Mouse (Mus musculus) liver, adult 2 months (tissue): ENCODE measurements around the gene Mfn2. TPM values are rescaled to one million over a fixed set of nuclear protein-coding genes. Genes with fewer than 3 reads are reported as not detected.
A peak's percentile ranks its signal among the peaks of the same experiment; 100 is the strongest.

Experiments
- DNase-seq: peaks from one replicate; pipeline ENCODE4 v3.0.0-alpha.2; 2011; ENCODE audit warnings: low read depth, low spot score; ENCODE audit errors: extremely low read depth
- H3K27ac ChIP-seq: fragments of 200-500 bp; replicated peaks from 2 replicates; pipeline ENCODE4 v1.5.1; 2012; ENCODE audit warnings: low read depth, mild to moderate bottlenecking, control low read depth, inconsistent platforms, low read length; ENCODE audit not compliant: insufficient read depth
- H3K27me3 ChIP-seq: fragments of 200-500 bp; 2 replicates; pipeline ENCODE4 v1.6.1; 2012; ENCODE audit warnings: mild to moderate bottlenecking, moderate library complexity, low read length, inconsistent platforms; ENCODE audit not compliant: control insufficient read depth, insufficient read depth
- H3K36me3 ChIP-seq: fragments of 200-500 bp; 2 replicates; pipeline ENCODE4 v1.6.1; 2012; ENCODE audit warnings: low read length, inconsistent platforms; ENCODE audit not compliant: control insufficient read depth, insufficient read depth
- H3K4me1 ChIP-seq: fragments of 200-500 bp; 2 replicates; pipeline ENCODE4 v1.6.1; 2011; ENCODE audit warnings: low read length; ENCODE audit not compliant: control insufficient read depth, insufficient read depth
- H3K4me3 ChIP-seq: fragments of 200-500 bp; 2 replicates; pipeline ENCODE4 v1.5.1; 2011; ENCODE audit warnings: low read depth, mild to moderate bottlenecking, control low read depth, low read length, moderate library complexity; ENCODE audit not compliant: insufficient read depth
- H3K79me2 ChIP-seq: fragments of 200-500 bp; 2 replicates; pipeline ENCODE4 v1.6.1; 2012; ENCODE audit warnings: inconsistent platforms, mild to moderate bottlenecking, low read length, moderate library complexity; ENCODE audit not compliant: control insufficient read depth, insufficient read depth
- H3K9ac ChIP-seq: fragments of 200-500 bp; 2 replicates; pipeline ENCODE4 v1.6.1; 2012; ENCODE audit warnings: low read depth, mild to moderate bottlenecking, control low read depth, inconsistent platforms, low read length
- CTCF ChIP-seq: fragments of 200-500 bp; IDR thresholded peaks from 2 replicates; pipeline ENCODE4 v1.5.1; 2011; ENCODE audit warnings: low read depth, low read length, control low read depth
- POLR2A ChIP-seq: fragments of 200-500 bp; IDR thresholded peaks from 2 replicates; pipeline ENCODE4 v1.6.1; 2011; ENCODE audit warnings: low read length, control low read depth; ENCODE audit not compliant: insufficient read depth; ENCODE audit errors: extremely low read depth
- WGBS: fragments of 180-500 bp; shearing (Covaris S2); methylation state at CpG from one replicate; pipeline ENCODE4 v1.1.7; 2018; 5-methylcytosine and 5-hydroxymethylcytosine counted together
- polyA plus RNA-seq: library from polyadenylated mRNA; depleted of rRNA; stranded (reverse); fragments of >200 nt; gene quantifications from 2 replicates; pipeline ENCODE4 v1.2.3, GENCODE M21; 2012
- total RNA-seq: library from RNA; depleted of rRNA; stranded (reverse); fragments of >200 nt; gene quantifications from 2 replicates; pipeline ENCODE4 v1.2.3, GENCODE M21; 2014

Gene Mfn2
- total and polyA plus RNA-seq, 2 experiments, result 36.6 to 49.4 TPM

DNA sequence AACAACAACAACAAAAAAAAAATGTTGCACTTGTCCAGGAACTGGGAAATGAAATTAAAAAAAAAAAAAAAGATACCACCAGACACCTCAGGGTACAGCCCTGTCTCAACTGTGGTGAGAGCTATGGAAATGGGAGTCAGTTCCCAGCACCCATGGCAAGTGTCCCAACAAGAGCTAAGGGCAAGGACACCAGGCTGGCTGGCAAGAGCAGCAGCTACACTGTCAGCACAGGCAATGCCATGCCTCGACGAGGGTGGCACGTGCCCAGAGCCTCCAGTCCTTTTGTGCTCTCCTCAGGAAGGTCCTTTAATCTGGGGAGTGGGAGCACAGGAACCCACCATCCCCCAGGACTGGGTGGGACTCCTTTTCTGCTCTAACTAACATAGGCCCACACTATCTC lies 20.4 kb downstream of the Mfn2 start:
- no peaks in the 10 kb centered on the region for H3K4me1 ChIP-seq
- H3K4me3 ChIP-seq, result no peak overlapping the region
- peak; percentile 73 for DNase-seq
- peaks cover 53% of the 10 kb centered on the region; the same call in 1 of the 2 replicates for H3K36me3 ChIP-seq
- WGBS, result 38% methylated on average over 3 of the region's 3 CpGs
- H3K27ac ChIP-seq, result no peak overlapping the region
- no peaks in the 10 kb centered on the region for H3K27me3 ChIP-seq
- H3K9ac ChIP-seq, result no peak overlapping the region
- H3K79me2 ChIP-seq, result no peaks in the 10 kb centered on the region; the same call in 1 of the 2 replicates
- no peak for TF ChIP-seq POLR2A
- no peak for TF ChIP-seq CTCF

- no peak overlapping the region for H3K27ac ChIP-seq
- H3K9ac ChIP-seq, result no peak overlapping the region
- TF ChIP-seq POLR2A (no peak), CTCF (no peak)
- H3K4me1 ChIP-seq, result no peaks in the 10 kb centered on the region
- H3K27me3 ChIP-seq, result no peaks in the 10 kb centered on the region
- no peak for DNase-seq
- no peaks in the 10 kb centered on the region; the same call in 1 of the 2 replicates for H3K79me2 ChIP-seq
- 93% methylated on average over 6 of the region's 6 CpGs for WGBS
- no peak overlapping the region for H3K4me3 ChIP-seq
- peaks cover 50% of the 10 kb centered on the region; the same call in 1 of the 2 replicates for H3K36me3 ChIP-seq
Measured at GRCm38 (mm10) chr4:147883041-147883440, 21.5 kb downstream of the Mfn2 start.

GRCm38 (mm10) chr4:147881792-147882191 lies 22.7 kb downstream of the Mfn2 start:
- 95% methylated on average over 7 of the region's 7 CpGs for WGBS
- DNase-seq, result no peak
- Histone ChIP-seq H3K79me2 (no peaks in the 10 kb centered on the region; the same call in 1 of the 2 replicates), H3K9ac (no peak overlapping the region), H3K36me3 (peaks cover 46% of the 10 kb centered on the region), H3K4me1 (no peaks in the 10 kb centered on the region), H3K27ac (no peak overlapping the region), H3K4me3 (no peak overlapping the region), H3K27me3 (no peaks in the 10 kb centered on the region)
- no peak for TF ChIP-seq CTCF
- no peak for TF ChIP-seq POLR2A

DNA sequence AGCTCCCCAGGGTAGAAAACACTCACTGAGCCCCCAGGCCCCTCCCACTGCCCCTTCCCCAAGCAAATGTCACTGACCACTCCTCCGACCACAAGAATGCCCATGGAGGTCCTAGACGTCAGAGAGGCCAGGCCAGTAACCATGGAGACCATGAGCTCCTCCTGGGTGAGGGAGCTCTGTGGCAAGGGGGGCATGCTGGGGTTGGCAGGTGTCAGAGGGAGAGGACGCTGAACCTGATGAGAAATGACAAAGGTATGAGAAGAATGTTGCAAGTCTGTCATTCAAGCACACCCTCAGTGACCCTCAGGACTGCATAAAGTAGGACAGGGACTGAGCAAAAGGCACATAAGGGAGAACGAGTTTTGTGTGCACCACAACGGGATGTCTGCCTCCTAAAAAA lies 24.6 kb downstream of the Mfn2 start:
- DNase-seq, result no peak
- 88% methylated on average over 5 of the region's 5 CpGs for WGBS
- TF ChIP-seq CTCF (no peak), POLR2A (no peak)
- Histone ChIP-seq H3K36me3 (peaks cover 51% of the 10 kb centered on the region), H3K27ac (no peak overlapping the region), H3K9ac (no peak overlapping the region), H3K4me1 (no peaks in the 10 kb centered on the region), H3K27me3 (no peaks in the 10 kb centered on the region), H3K4me3 (no peak overlapping the region), H3K79me2 (no peaks in the 10 kb centered on the region; the same call in 1 of the 2 replicates)

DNA sequence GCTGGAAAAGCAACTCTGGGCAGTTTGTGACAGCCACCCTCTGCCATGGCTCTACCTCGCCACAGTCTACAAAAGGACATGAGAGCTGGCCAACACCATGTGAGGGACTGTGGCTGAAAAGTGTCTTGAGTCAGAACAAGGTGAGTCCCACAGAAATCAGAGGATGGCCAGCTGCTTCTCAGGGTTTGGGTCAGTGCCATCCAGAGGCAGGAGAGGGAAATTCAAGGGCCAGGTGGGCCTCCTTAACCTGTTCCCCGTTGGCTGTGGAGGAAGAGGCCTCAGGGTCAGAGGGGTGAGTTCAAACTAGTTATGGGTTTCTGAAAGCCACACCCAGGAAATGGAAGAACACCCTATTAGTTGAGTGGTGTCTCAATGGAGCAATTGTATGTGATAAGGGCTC lies 25.0 kb downstream of the Mfn2 start:
- Histone ChIP-seq H3K36me3 (peaks cover 52% of the 10 kb centered on the region), H3K27ac (no peak overlapping the region), H3K4me3 (no peak overlapping the region), H3K4me1 (no peaks in the 10 kb centered on the region), H3K9ac (no peak overlapping the region), H3K79me2 (no peaks in the 10 kb centered on the region; the same call in 1 of the 2 replicates), H3K27me3 (no peaks in the 10 kb centered on the region)
- no peak for DNase-seq
- WGBS, result 63% methylated on average over 2 of the region's 2 CpGs
- TF ChIP-seq POLR2A (no peak), CTCF (no peak)

- TF ChIP-seq CTCF, result no peak
- no peak for TF ChIP-seq POLR2A
- Histone ChIP-seq H3K27ac (no peak overlapping the region), H3K27me3 (no peaks in the 10 kb centered on the region), H3K36me3 (peaks cover 55% of the 10 kb centered on the region), H3K79me2 (no peaks in the 10 kb centered on the region; the same call in 1 of the 2 replicates), H3K4me3 (no peak overlapping the region), H3K9ac (no peak overlapping the region), H3K4me1 (no peaks in the 10 kb centered on the region)
- WGBS, result 95% methylated on average over 9 of the region's 9 CpGs
- DNase-seq, result no peak
Measured at GRCm38 (mm10) chr4:147878537-147878936, 26.0 kb downstream of the Mfn2 start.
